In genomic region chr5:124637300-124637699, GRCm38 (mm10) we compare ENCODE assay signal across 14 mouse cellular contexts. TPM values are rescaled to one million over a fixed set of nuclear protein-coding genes. Genes with fewer than 3 reads are reported as not detected.
DNase-seq lines count a peak whose midpoint lies in the region; ATAC-seq and TF ChIP-seq lines count a peak whose summit lies in the region.
"Had no signal": no experiment of that assay in that cellular context is flagged by ENCODE, and none has a peak within 500 bp of the region (broad histone marks: within the 10 kb centered on the region; RNA-seq: fewer than 3 reads in every experiment).

No protein-coding gene starts in this region.

- peaks cover 75% of the 10 kb centered on the region for H3K36me3 ChIP-seq in kidney, embryonic 16.5 days (ENCODE audit: insufficient read depth, low read length)
- H3K36me3 ChIP-seq in splenic B cell, adult 2 months (ENCODE audit: control insufficient read depth, insufficient read depth, low read length, poor library complexity, severe bottlenecking), result peaks cover 29% of the 10 kb centered on the region
- peaks cover 67% of the 10 kb centered on the region for H3K36me3 ChIP-seq in midbrain, postnatal 0 days (ENCODE audit: insufficient read depth, low read length)

- no peaks in the 10 kb centered on the region for H3K27me3 ChIP-seq in kidney, embryonic 16.5 days (ENCODE audit: insufficient read depth, low read length)
- H3K27me3 ChIP-seq in splenic B cell, adult 2 months (ENCODE audit: control insufficient read depth, insufficient read depth, low read length, poor library complexity, severe bottlenecking), result no peaks in the 10 kb centered on the region
- H3K27me3 ChIP-seq in midbrain, postnatal 0 days (ENCODE audit: insufficient read depth, low read length), result no peaks in the 10 kb centered on the region
- H3K27me3 ChIP-seq: hindbrain, embryonic 13.5 days had no signal

- no peak for TF ChIP-seq CTCF in midbrain, postnatal 0 days (IDR thresholded peaks at IDR 0.05)

- WGBS in kidney, embryonic 16.5 days, result 87% methylated on average over 11 of the region's 11 CpGs
- WGBS in midbrain, postnatal 0 days, result 84% methylated on average over 11 of the region's 11 CpGs

- H3K4me3 ChIP-seq in kidney, embryonic 16.5 days (ENCODE audit: low read length), result no peak overlapping the region
- no peak overlapping the region for H3K4me3 ChIP-seq in midbrain, postnatal 0 days (ENCODE audit: low read depth, low read length)
- H3K4me3 ChIP-seq: hindbrain, embryonic 13.5 days had no signal

- H3K4me1 ChIP-seq in kidney, embryonic 16.5 days (ENCODE audit: insufficient read depth, low read length), result no peaks in the 10 kb centered on the region
- no peaks in the 10 kb centered on the region for H3K4me1 ChIP-seq in midbrain, postnatal 0 days (ENCODE audit: insufficient read depth, low read length)
- H3K4me1 ChIP-seq: hindbrain, embryonic 13.5 days had no signal

- ATAC-seq in kidney, embryonic 16.5 days (ENCODE audit: low FRiP score, low TSS enrichment), result no peak
- ATAC-seq in activated CD4-positive, CD25-positive, alpha-beta regulatory T cell, adult 4 months, result peak; percentile 52
- ATAC-seq in midbrain, postnatal 0 days (ENCODE audit: low FRiP score), result no peak
- ATAC-seq: forebrain, postnatal 0 days had no signal

- H3K4me2 ChIP-seq in kidney, embryonic 16.5 days (replicated peaks; ENCODE audit: low read depth, low read length), result no peak overlapping the region
- no peak overlapping the region for H3K4me2 ChIP-seq in midbrain, postnatal 0 days (ENCODE audit: low read depth, low read length, poor library complexity, severe bottlenecking)
- H3K4me2 ChIP-seq: hindbrain, embryonic 13.5 days had no signal

- no peak overlapping the region for H3K9ac ChIP-seq in kidney, embryonic 16.5 days (replicated peaks; ENCODE audit: low read length)
- no peak overlapping the region for H3K9ac ChIP-seq in midbrain, postnatal 0 days (replicated peaks; ENCODE audit: low read length, poor library complexity, severe bottlenecking)
- H3K9ac ChIP-seq: forebrain, postnatal 0 days; hindbrain, embryonic 13.5 days had no signal

- DNase-seq in kidney, postnatal 10 days, result peak; percentile 27
- DNase-seq in B cell, adult 2 months, result peak; percentile 13 to 22
- DNase-seq in splenic B cell, adult 2 months (ENCODE audit: low read depth, low spot score), result peak; percentile 67
- no peak for DNase-seq in cerebellum, postnatal 10 days
- DNase-seq in layer of hippocampus, adult 9-11 months, result no peak
- DNase-seq in midbrain, postnatal 0 days (ENCODE audit: low spot score), result no peak
- DNase-seq: adrenal gland, adult 8-10 months; cerebellum, adult 11-12 months; forebrain, postnatal 0 days; liver; lung, postnatal 36 days had no signal

- H3K27ac ChIP-seq in kidney, embryonic 16.5 days (ENCODE audit: low read length), result no peak overlapping the region
- H3K27ac ChIP-seq in midbrain, postnatal 0 days (ENCODE audit: low read depth, low read length), result no peak overlapping the region
- H3K27ac ChIP-seq: hindbrain, embryonic 13.5 days had no signal

- H3K9me3 ChIP-seq in kidney, embryonic 16.5 days (ENCODE audit: low read length), result no peaks in the 10 kb centered on the region
- H3K9me3 ChIP-seq in midbrain, postnatal 0 days (ENCODE audit: low read length), result no peaks in the 10 kb centered on the region
- H3K9me3 ChIP-seq: hindbrain, embryonic 13.5 days had no signal

RNA-seq across cellular contexts. Expression of gene Atp6v0a2, which starts 8.9 kb away (rescaled TPM):
- 47.1 and 48.6 TPM in 2 replicates for polyA plus RNA-seq in kidney, embryonic 16.5 days (2015; fragmentation: Nextera tagmentation; extraction: Ambion mirVana)
- polyA plus RNA-seq in activated CD4-positive, CD25-positive, alpha-beta regulatory T cell, adult 4 months (2017; shearing (Covaris generic)), result 10 to 100 TPM; 25.5 to 32.0 TPM
- total RNA-seq in midbrain, postnatal 0 days (2014; rRNA removed), result 20.7 and 24.8 TPM in 2 replicates
- polyA plus RNA-seq in midbrain, postnatal 0 days (2015; fragmentation: Nextera tagmentation; extraction: Ambion mirVana), result 23.9 and 25.5 TPM in 2 replicates

RNA-seq across cellular contexts. Expression of gene Gtf2h3, which starts 58.4 kb away (rescaled TPM):
- 67.9 and 73.8 TPM in 2 replicates for polyA plus RNA-seq in kidney, embryonic 16.5 days (2015; fragmentation: Nextera tagmentation; extraction: Ambion mirVana)
- polyA plus RNA-seq in activated CD4-positive, CD25-positive, alpha-beta regulatory T cell, adult 4 months (2017; shearing (Covaris generic)), result 10 to 100 TPM; 52.7 to 61.3 TPM
- 26.9 and 30.4 TPM in 2 replicates for total RNA-seq in midbrain, postnatal 0 days (2014; rRNA removed)
- 24.6 and 27.1 TPM in 2 replicates for polyA plus RNA-seq in midbrain, postnatal 0 days (2015; fragmentation: Nextera tagmentation; extraction: Ambion mirVana)

RNA-seq across cellular contexts. Expression of gene Eif2b1, which starts 58.4 kb away (rescaled TPM):
- polyA plus RNA-seq in kidney, embryonic 16.5 days (2015; fragmentation: Nextera tagmentation; extraction: Ambion mirVana), result 73.4 and 76.1 TPM in 2 replicates
- 10 to 100 TPM; 49.2 to 55.6 TPM for polyA plus RNA-seq in activated CD4-positive, CD25-positive, alpha-beta regulatory T cell, adult 4 months (2017; shearing (Covaris generic))
- total RNA-seq in midbrain, postnatal 0 days (2014; rRNA removed), result 38.4 and 40.2 TPM in 2 replicates
- polyA plus RNA-seq in midbrain, postnatal 0 days (2015; fragmentation: Nextera tagmentation; extraction: Ambion mirVana), result 55.2 and 61.9 TPM in 2 replicates

Comparison
In these comparisons a context has a peak if more than half of its experiments do, and no peak if none do; other contexts are left out.
1. DNase-seq: peak in kidney, postnatal 10 days (single experiment), B cell, adult 2 months (2 of 2) and splenic B cell, adult 2 months (single experiment); none in cerebellum, postnatal 10 days (0 of 2), layer of hippocampus, adult 9-11 months (single experiment) and midbrain, postnatal 0 days (single experiment).